Mouse (Mus musculus) v-Abl transformed pro-B cells (cell line): ENCODE results near the gene Slc5a4b.
"Not testable (repeated sequence)": the region's sequence is repeated elsewhere in the genome, so short reads cannot be mapped to it uniquely, and the experiment has no call there.

ENCODE experiments used
- in situ Hi-C, 2 experiments: fragments of 400-800 bp; cut with MboI; formaldehyde crosslinking; loops; one replicate each; pipeline ENCODE4 v1.15.1; 2025; ENCODE audit not compliant: unreplicated experiment in 2 of 2

Gene Slc5a4b

GRCm38 (mm10) chr10:76110861-76111260 lies at the start of gene Slc5a4b:
Slc5a4b (minus strand) TSS chr10:76110961.
- in situ Hi-C loops: loop anchor here in 1 of 2 experiments (10.0 kb wide), 1 partner anchor 226 kb away; no protein-coding TSS in a partner anchor

DNA sequence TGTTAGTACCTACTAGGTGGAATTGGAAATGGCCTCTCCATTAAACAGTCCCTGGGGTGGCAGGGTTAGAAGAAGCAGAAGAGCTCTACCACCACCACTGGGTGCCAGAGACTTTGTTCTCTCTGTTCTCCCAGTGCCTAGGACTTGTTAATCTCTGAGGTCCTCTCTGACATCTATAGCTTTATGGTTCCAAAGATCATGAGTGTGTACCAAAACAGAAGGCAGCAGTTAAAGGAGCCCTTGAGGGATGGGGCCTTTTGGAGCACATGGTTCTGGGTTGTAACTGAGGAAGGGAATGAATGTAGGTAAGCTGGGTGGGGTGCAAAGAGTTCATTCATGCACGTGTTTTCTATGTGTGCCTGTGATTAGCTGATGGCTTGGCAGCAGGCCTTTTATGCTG lies 47.2 kb upstream of the Slc5a4b start:
- in situ Hi-C loops: no loop called here

- in situ Hi-C loops: no loop called here
Observed at GRCm38 (mm10) chr10:76157528-76157927, 46.8 kb upstream of the Slc5a4b start.

DNA sequence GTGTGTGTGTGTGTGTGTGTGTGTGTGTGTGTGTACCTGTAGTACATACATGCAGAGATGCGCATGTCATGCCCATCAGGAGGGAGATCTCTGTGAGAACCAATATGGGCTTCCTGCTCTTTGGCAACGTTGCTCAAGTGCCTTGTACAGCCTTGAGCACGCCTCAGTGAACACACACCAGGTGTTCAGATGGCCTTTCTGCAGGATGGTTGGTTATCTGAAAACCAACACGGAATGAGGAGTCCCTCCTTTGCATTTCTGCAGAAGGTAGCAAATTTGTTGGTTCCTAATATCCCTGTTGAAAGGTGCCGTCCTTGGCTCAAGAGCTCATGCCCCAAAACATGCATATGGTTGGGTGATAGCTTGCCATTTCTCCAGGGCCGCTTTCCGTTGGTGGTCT lies 45.1 kb upstream of the Slc5a4b start:
- in situ Hi-C loops: no loop called here

DNA sequence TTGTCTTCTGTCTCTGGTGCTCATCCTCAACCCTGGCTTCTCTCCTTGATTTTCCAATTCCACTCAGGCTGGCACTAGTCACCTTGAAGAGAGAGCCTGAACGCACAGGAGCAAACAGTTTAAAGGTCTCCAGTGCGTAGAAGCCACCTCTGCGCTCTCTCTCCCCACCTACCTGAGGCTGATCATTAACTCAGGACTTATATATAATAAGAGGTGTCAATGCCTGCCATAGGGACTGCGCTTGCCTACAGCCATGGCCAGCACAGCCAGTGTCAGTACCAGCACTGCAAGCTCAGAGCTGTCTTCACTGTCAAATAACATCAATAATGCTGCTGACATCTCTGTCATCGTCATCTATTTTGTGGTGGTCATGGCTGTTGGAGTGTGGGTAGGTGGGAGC lies 36.5 kb upstream of the Slc5a4b start, which contains the start of gene Slc5a4a:
TSS of gene Slc5a4a (plus strand) at position 174 of the 400 bp plus-strand sequence.
- in situ Hi-C loops: no loop called here

GRCm38 (mm10) chr10:76146846-76147245 lies 36.1 kb upstream of the Slc5a4b start:
- in situ Hi-C loops: no loop called here

DNA sequence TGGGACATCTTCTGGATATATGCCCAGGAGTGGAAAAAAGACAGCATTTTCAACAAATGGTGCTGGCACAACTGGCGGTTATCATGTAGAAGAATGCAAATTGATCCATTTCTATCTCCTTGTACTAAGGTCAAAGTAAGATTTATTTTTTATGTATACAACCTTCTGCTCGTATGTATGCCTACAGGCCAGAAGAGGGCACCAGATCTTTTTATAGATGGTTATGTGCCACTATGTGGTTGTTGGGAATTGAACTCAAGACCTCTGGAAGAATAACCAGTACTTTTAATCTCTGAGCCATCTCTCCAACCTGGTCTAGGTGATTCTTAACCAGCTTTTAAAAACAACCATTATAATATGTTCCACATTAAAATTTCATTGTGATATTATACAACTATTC lies 25.6 kb upstream of the Slc5a4b start:
- in situ Hi-C loops: no loop called here

DNA sequence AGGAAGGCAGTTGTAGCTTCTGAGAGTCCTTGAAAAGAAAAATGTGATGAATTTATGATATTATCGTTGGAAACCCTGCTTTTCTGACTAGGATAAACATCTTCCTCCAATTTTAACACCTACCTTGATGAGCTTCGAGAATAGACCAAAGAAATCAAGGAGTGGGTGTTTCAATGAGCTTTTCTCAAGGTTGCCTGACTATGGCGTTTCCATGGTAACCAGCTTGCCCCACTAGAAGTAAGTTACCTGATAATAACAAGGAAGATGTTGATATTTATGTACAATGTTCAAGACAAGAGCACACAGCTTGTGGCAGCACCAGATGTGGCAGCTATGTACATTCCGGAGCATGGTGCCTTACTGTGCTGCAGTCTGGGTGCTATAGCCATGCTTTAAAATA lies 21.7 kb upstream of the Slc5a4b start:
- in situ Hi-C loops: no loop called here

DNA sequence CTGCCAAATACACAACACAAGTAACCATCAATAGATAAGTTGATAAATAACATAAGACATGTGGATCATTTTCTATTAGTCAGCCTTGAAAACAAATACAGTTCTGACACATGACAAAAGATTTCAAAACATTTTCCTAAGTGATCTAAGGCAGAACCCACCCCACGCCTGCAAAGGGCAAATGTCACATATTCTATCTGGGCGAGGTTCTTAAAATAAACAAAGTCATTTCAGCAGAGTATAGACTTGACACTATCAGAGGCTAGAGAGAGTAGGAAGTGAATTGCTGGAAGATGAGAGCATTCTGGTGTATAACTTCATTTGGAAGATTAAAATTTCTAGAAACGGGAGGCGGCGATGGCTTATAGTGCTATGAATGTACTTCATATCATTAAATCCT lies 10.7 kb upstream of the Slc5a4b start:
- in situ Hi-C loops: loop anchor here in 1 of 2 experiments (5.0 kb wide), 2 partner anchors 149 to 234 kb away; no protein-coding TSS in a partner anchor

DNA sequence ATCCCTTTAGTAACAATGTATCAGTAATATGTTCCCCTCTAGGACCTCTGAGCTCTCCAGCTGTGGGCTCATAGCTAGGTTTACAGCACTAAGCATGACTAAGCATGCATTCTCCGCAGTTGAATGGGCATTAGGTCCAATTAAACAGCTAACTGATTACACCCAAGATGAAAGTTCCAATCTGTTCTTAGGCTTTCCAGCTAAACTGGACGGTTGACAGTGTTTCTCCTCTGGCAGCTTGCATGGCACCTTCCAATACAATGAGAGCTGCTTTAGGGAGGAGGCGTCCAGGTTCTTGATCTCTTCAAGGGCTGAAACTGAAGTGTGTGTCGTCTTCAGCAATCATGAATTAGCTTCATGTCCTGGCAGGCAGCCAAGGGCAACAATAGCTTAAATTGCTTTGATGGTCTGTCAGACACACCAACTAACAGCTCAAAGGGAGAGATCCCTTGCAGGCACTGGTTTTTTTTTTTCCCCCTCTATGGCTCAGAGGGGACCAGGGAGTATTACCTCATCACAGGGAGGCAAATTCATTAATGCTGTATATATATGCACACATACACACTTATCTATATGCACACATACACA lies 9.5 kb upstream of the Slc5a4b start:
- in situ Hi-C loops: loop anchor here in 1 of 2 experiments (5.0 kb wide), 2 partner anchors 148 to 233 kb away; no protein-coding TSS in a partner anchor

- in situ Hi-C loops: loop anchor here in 1 of 2 experiments (5.0 to 10.0 kb wide), 2 partner anchors 146 to 234 kb away; no protein-coding TSS in a partner anchor
Observed at GRCm38 (mm10) chr10:76118741-76119140, 8.0 kb upstream of the Slc5a4b start.

- in situ Hi-C loops: loop anchor here in 1 of 2 experiments (5.0 to 10.0 kb wide), 2 partner anchors 146 to 233 kb away; no protein-coding TSS in a partner anchor
Observed at GRCm38 (mm10) chr10:76117966-76118365, 7.2 kb upstream of the Slc5a4b start.

GRCm38 (mm10) chr10:76097368-76097767 lies 13.4 kb downstream of the Slc5a4b start:
- in situ Hi-C loops: no loop called here

DNA sequence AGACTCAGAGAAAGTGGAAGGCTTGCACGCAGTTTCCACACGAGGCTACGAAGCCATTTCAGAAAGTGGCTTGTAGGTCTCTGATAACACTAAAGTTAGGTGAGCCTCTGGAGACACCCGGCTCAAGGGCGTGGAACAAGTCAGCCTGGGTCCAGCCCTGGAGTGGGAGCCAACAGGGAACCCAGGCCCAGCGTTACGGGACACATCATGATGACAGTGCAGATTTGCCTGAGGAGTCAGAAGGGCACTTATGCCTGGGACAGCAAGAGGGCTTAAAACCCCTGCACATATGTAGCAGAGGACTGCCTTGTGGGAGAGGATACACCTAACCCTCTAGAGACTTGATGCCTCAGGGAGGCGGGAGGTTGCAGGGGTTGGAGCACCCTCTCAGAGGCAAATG lies 14.2 kb downstream of the Slc5a4b start:
- in situ Hi-C loops: no loop called here

GRCm38 (mm10) chr10:76077008-76077407 lies 33.8 kb downstream of the Slc5a4b start:
- in situ Hi-C loops: not testable (repeated sequence)

- in situ Hi-C loops: not testable (repeated sequence)
Observed at GRCm38 (mm10) chr10:76072080-76072479, 38.7 kb downstream of the Slc5a4b start.

DNA sequence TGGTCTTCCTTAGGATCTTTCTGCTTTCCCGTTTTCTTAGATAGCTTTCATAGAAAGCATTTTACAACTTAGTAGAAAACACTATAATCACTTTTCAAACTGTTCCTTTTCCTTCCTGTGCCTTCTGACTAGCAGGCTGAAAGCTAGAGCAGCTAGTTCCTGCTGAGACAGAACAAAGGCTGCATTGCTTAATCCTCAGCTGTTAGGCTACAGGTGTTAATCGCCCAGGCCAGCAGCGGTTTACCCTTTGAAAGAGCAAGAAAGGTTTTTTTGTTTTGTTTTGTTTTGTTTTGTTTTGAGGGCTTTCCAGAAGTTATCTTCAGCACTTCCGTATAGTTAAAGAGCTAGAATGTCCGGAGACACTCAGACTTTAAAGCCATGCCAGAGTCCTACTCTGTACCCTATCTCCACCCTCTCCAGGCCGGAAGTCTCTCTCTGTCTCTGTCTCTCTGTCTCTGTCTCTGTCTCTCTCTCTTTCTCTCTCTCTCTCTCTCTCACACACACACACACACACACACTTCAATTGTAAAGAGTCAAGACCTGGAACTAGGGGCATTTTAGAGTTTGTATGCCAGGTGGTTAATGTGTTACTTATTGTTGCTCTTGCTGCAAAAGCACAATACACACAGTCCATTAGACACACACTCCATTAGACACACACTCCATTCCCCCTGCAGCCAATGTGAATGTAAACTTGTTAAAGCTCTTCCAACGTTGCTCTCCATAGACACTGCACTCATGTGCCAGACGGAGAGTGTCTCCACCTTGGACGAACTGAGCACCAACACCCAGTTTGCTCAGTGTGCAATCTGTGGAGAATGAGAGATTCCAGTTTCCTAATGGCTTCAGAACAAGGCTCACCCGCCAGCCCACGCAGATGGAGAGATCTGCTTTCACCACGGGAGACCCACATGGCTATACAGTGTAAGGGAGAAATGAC lies 42.8 kb downstream of the Slc5a4b start:
- in situ Hi-C loops: no loop called here

- in situ Hi-C loops: no loop called here
Observed at GRCm38 (mm10) chr10:76062439-76062838, 48.3 kb downstream of the Slc5a4b start.

- in situ Hi-C loops: no loop called here
Observed at GRCm38 (mm10) chr10:76051860-76052259, 58.9 kb downstream of the Slc5a4b start.

DNA sequence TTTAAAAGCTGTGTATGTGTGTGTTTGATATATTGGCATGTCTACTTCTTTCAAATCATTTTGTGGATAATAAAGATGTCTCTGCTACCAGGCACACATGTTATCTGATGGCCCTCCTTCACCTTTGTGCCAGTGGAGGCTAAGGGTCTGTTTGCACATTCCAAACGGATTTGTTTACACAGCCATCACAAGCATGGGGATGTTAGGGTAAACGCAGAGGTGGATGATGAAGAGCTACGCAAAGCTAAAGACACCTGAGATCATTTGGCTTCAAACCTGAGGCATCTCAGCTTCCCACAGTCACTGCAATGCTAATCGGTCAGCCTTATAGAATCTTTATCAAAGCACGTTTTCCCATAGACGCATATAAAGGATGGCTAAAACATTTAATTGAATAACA lies 61.8 kb downstream of the Slc5a4b start:
- in situ Hi-C loops: no loop called here

- in situ Hi-C loops: no loop called here
Observed at GRCm38 (mm10) chr10:76047182-76047869, 63.4 kb downstream of the Slc5a4b start.
